Mouse (Mus musculus) forebrain, postnatal 0 days (tissue): ENCODE results near the gene Cfl1. TPM values are rescaled to one million over a fixed set of nuclear protein-coding genes. Genes with fewer than 3 reads are reported as not detected.
A peak's percentile ranks its signal among the peaks of the same experiment; 100 is the strongest.

ENCODE experiments used
- ATAC-seq: fragments of 200-750 bp; cut with Nextera tagmentation; 2 replicates; pipeline ENCODE4 v1.8.0; 2017; ENCODE audit warnings: mild to moderate bottlenecking, moderate library complexity
- DNase-seq: peaks from one replicate; pipeline ENCODE4 v3.0.0-alpha.2; 2015
- H3K27ac ChIP-seq: fragments of 300-500 bp; sonication (generic); 2 replicates; pipeline ENCODE4 v1.5.1; 2014; ENCODE audit warnings: low read depth, mild to moderate bottlenecking, antibody characterized with exemption, low read length, moderate library complexity, mixed read lengths
- H3K27me3 ChIP-seq: fragments of 300-500 bp; sonication (generic); 2 replicates; pipeline ENCODE4 v1.6.1; 2014; ENCODE audit warnings: mild to moderate bottlenecking, low read length, mixed read lengths; ENCODE audit not compliant: insufficient read depth
- H3K36me3 ChIP-seq: fragments of 300-500 bp; sonication (generic); 2 replicates; pipeline ENCODE4 v1.6.1; 2014; ENCODE audit warnings: mild to moderate bottlenecking, moderate library complexity; ENCODE audit not compliant: insufficient read depth
- H3K4me1 ChIP-seq: fragments of 300-500 bp; sonication (generic); 2 replicates; pipeline ENCODE4 v1.6.1; 2014; ENCODE audit warnings: antibody characterized with exemption; ENCODE audit not compliant: insufficient read depth
- H3K4me2 ChIP-seq: fragments of 300-500 bp; sonication (generic); 2 replicates; pipeline ENCODE4 v1.6.1; 2014; ENCODE audit warnings: low read depth, mild to moderate bottlenecking, moderate library complexity
- H3K4me3 ChIP-seq: fragments of 300-500 bp; sonication (generic); 2 replicates; pipeline ENCODE4 v1.5.1; 2014; ENCODE audit warnings: low read depth, low read length, mixed read lengths
- H3K9ac ChIP-seq: fragments of 300-500 bp; sonication (generic); 2 replicates; pipeline ENCODE4 v1.6.1; 2014; ENCODE audit warnings: mild to moderate bottlenecking
- H3K9me3 ChIP-seq: fragments of 300-500 bp; sonication (generic); 2 replicates; pipeline ENCODE4 v1.6.1; 2016; ENCODE audit warnings: low read length
- CTCF ChIP-seq: sonication (generic); IDR thresholded peaks from 2 replicates; pipeline ENCODE4 v1.5.1; 2016; ENCODE audit warnings: antibody characterized with exemption, control low read depth, low read depth
- WGBS: fragments of 180-500 bp; shearing (Covaris S2); extraction: QIAGEN DNeasy Blood & Tissue Kit; methylation state at CpG from one replicate; pipeline ENCODE4 v1.1.7; 2014; 5-methylcytosine and 5-hydroxymethylcytosine counted together
- polyA plus RNA-seq: library from polyadenylated mRNA; unstranded; fragments of >200 nt; fragmentation: Nextera tagmentation; extraction: Ambion mirVana; gene quantifications from 2 replicates; pipeline ENCODE4 v1.2.1, GENCODE M21; 2015
- total RNA-seq: library from RNA; depleted of rRNA; stranded (reverse); fragments of >200 nt; gene quantifications from 2 replicates; pipeline ENCODE4 v1.2.3, GENCODE M21; 2014

The Cfl1 gene
- total and polyA plus RNA-seq, 2 experiments from 2014 or later = 1,402 to 4,218 TPM

GRCm38 (mm10) chr19:5512091-5513004 is 22.1 kb downstream of the Cfl1 start:
- Histone ChIP-seq H3K27me3 (no peaks in the 10 kb centered on the region), H3K4me1 (peaks cover 20% of the 10 kb centered on the region), H3K36me3 (no peaks in the 10 kb centered on the region), H3K9ac (no peak overlapping the region), H3K9me3 (no peaks in the 10 kb centered on the region), H3K4me3 (no peak overlapping the region), H3K27ac (no peak overlapping the region), H3K4me2 (no peak overlapping the region)
- no peak for TF ChIP-seq CTCF
- WGBS = 76% methylated on average over 12 of the region's 12 CpGs
- ATAC-seq (no peak), DNase-seq (no peak)

GRCm38 (mm10) chr19:5513005-5513349 is 22.7 kb downstream of the Cfl1 start:
- Histone ChIP-seq H3K4me3 (no peak overlapping the region), H3K9me3 (no peaks in the 10 kb centered on the region), H3K4me1 (peaks cover 20% of the 10 kb centered on the region), H3K27ac (no peak overlapping the region), H3K36me3 (no peaks in the 10 kb centered on the region), H3K4me2 (no peak overlapping the region), H3K27me3 (no peaks in the 10 kb centered on the region), H3K9ac (no peak overlapping the region)
- DNase-seq (no peak), ATAC-seq (no peak)
- WGBS = 84% methylated on average over 3 of the region's 3 CpGs
- TF ChIP-seq CTCF = no peak

GRCm38 (mm10) chr19:5515840-5516777 is 25.9 kb downstream of the Cfl1 start:
- ATAC-seq (no peak), DNase-seq (no peak)
- Histone ChIP-seq H3K4me3 (no peak overlapping the region), H3K4me2 (no peak overlapping the region), H3K27ac (no peak overlapping the region), H3K9ac (no peak overlapping the region), H3K4me1 (peaks cover 3% of the 10 kb centered on the region), H3K36me3 (no peaks in the 10 kb centered on the region), H3K9me3 (no peaks in the 10 kb centered on the region), H3K27me3 (no peaks in the 10 kb centered on the region)
- 0 out of 2 replicates have a peak, but pooled peaks have one; percentile 10 for TF ChIP-seq CTCF
- 75% methylated on average over 7 of the region's 7 CpGs for WGBS

GRCm38 (mm10) chr19:5516906-5517505 is 26.8 kb downstream of the Cfl1 start:
- WGBS = 77% methylated on average over 8 of the region's 8 CpGs
- no peak for DNase-seq
- no peak overlapping the region for H3K9ac ChIP-seq
- no peak overlapping the region for H3K27ac ChIP-seq
- no peak overlapping the region for H3K4me2 ChIP-seq
- TF ChIP-seq CTCF = no peak
- H3K4me1 ChIP-seq = no peaks in the 10 kb centered on the region
- no peak for ATAC-seq
- no peaks in the 10 kb centered on the region for H3K9me3 ChIP-seq
- no peaks in the 10 kb centered on the region for H3K36me3 ChIP-seq
- H3K4me3 ChIP-seq = no peak overlapping the region
- no peaks in the 10 kb centered on the region for H3K27me3 ChIP-seq

GRCm38 (mm10) chr19:5518721-5519120 is 28.5 kb downstream of the Cfl1 start:
- Histone ChIP-seq H3K36me3 (no peaks in the 10 kb centered on the region), H3K9me3 (no peaks in the 10 kb centered on the region), H3K27me3 (no peaks in the 10 kb centered on the region), H3K9ac (no peak overlapping the region), H3K4me1 (no peaks in the 10 kb centered on the region), H3K4me2 (no peak overlapping the region), H3K27ac (no peak overlapping the region), H3K4me3 (no peak overlapping the region)
- ATAC-seq (no peak), DNase-seq (no peak)
- WGBS = 87% methylated on average over 3 of the region's 3 CpGs
- TF ChIP-seq CTCF = no peak

GRCm38 (mm10) chr19:5525204-5525603 is 34.9 kb downstream of the Cfl1 start:
- Histone ChIP-seq H3K27me3 (no peaks in the 10 kb centered on the region), H3K4me2 (no peak overlapping the region), H3K27ac (no peak overlapping the region), H3K4me3 (no peak overlapping the region), H3K9me3 (no peaks in the 10 kb centered on the region), H3K4me1 (peaks cover 7% of the 10 kb centered on the region), H3K36me3 (no peaks in the 10 kb centered on the region), H3K9ac (no peak overlapping the region)
- no peak for ATAC-seq
- TF ChIP-seq CTCF = no peak
- DNase-seq = no peak
- WGBS = 76% methylated on average over 5 of the region's 5 CpGs
